Mouse (Mus musculus) intestine, postnatal 0 days (tissue): ENCODE results near the gene Plppr1. TPM values are rescaled to one million over a fixed set of nuclear protein-coding genes. Genes with fewer than 3 reads are reported as not detected.
"Not testable (repeated sequence)": the region's sequence is repeated elsewhere in the genome, so short reads cannot be mapped to it uniquely, and the experiment has no call there.

Source experiments
- ATAC-seq: fragments of 200-750 bp; cut with Nextera tagmentation; 2 replicates; pipeline ENCODE4 v1.8.0; 2017; ENCODE audit warnings: mild to moderate bottlenecking, moderate TSS enrichment, moderate library complexity
- H3K27ac ChIP-seq: fragments of 300-500 bp; sonication (generic); 2 replicates; pipeline ENCODE4 v1.5.1; 2014; ENCODE audit warnings: mild to moderate bottlenecking, low read depth, low read length, moderate library complexity
- H3K27me3 ChIP-seq: fragments of 300-500 bp; sonication (generic); replicated peaks from 2 replicates; pipeline ENCODE4 v1.6.1; 2014; ENCODE audit warnings: low read length, mixed read lengths; ENCODE audit not compliant: control insufficient read depth, insufficient read depth
- H3K36me3 ChIP-seq: fragments of 300-500 bp; sonication (generic); 2 replicates; pipeline ENCODE4 v1.6.1; 2014; ENCODE audit warnings: mild to moderate bottlenecking, moderate library complexity; ENCODE audit not compliant: control insufficient read depth, insufficient read depth
- H3K4me1 ChIP-seq: fragments of 300-500 bp; sonication (generic); replicated peaks from 2 replicates; pipeline ENCODE4 v1.6.1; 2014; ENCODE audit warnings: antibody characterized with exemption, low read length, mixed read lengths; ENCODE audit not compliant: control insufficient read depth, insufficient read depth
- H3K4me2 ChIP-seq: fragments of 300-500 bp; sonication (generic); replicated peaks from 2 replicates; pipeline ENCODE4 v1.6.1; 2014; ENCODE audit warnings: low read depth, mild to moderate bottlenecking, moderate library complexity
- H3K4me3 ChIP-seq: fragments of 300-500 bp; sonication (generic); 2 replicates; pipeline ENCODE4 v1.5.1; 2014; ENCODE audit warnings: low read depth, low read length
- H3K9ac ChIP-seq: fragments of 300-500 bp; sonication (generic); 2 replicates; pipeline ENCODE4 v1.6.1; 2014; ENCODE audit warnings: mild to moderate bottlenecking, low read depth, low read length
- H3K9me3 ChIP-seq: fragments of 300-500 bp; sonication (generic); 2 replicates; pipeline ENCODE4 v1.6.1; 2016; ENCODE audit warnings: mixed run types; ENCODE audit not compliant: control insufficient read depth
- CTCF ChIP-seq: sonication (generic); IDR thresholded peaks from 2 replicates; pipeline ENCODE4 v1.5.1; 2016; ENCODE audit warnings: low read depth, mild to moderate bottlenecking, control low read depth, antibody characterized with exemption, moderate library complexity
- WGBS: fragments of 180-500 bp; shearing (Covaris S2); extraction: QIAGEN DNeasy Blood & Tissue Kit; methylation state at CpG from one replicate; pipeline ENCODE4 v1.1.7; 2014; 5-methylcytosine and 5-hydroxymethylcytosine counted together
- polyA plus RNA-seq: library from polyadenylated mRNA; unstranded; fragments of >200 nt; fragmentation: Nextera tagmentation; extraction: Ambion mirVana; gene quantifications from 2 replicates; pipeline ENCODE4 v1.2.1, GENCODE M21; 2015

Plppr1 gene
- polyA plus RNA-seq, 1 experiment from 2014 or later, result 0.47 TPM

DNA sequence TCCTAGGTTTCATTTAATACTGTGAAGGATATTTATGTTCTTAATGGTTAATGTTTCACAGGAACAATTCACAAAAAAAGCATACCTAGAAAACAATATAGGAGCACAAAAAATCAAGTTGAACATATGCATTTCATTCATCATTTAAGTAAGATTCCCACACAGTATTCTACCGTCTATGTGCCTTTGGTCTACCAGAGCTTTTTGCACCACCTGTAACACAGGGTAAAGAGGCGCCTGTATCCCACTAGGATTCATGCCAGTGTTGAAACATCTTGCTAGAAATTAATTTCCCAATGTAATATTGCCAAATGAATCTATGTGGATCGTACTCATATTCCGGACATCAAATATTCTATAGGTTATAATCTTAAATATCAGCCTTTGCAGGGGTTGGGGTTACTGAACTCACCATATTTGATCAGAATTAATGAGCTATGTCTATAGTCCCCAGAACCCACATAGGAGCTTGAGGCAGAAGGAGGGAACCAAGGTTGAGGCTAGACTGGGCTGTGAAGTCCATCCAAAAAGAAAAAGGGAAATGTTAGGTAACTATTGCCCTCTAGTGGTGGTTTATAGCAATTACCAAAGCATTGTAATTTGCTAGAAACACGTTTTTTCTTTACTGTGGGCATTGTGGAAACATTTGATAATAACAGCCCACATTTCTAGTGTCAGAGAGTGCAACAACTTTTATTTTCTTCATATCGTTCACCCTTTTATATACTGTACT, 263.0 kb downstream of the Plppr1 start:
- Histone ChIP-seq H3K27me3 (no peaks in the 10 kb centered on the region), H3K36me3 (no peaks in the 10 kb centered on the region), H3K4me2 (no peak overlapping the region), H3K9me3 (no peaks in the 10 kb centered on the region), H3K27ac (no peak overlapping the region), H3K4me1 (no peaks in the 10 kb centered on the region), H3K9ac (no peak overlapping the region), H3K4me3 (no peak overlapping the region)
- ATAC-seq, result no peak
- TF ChIP-seq CTCF, result peak; percentile 83
- 58% methylated on average over 6 of the region's 6 CpGs for WGBS

DNA sequence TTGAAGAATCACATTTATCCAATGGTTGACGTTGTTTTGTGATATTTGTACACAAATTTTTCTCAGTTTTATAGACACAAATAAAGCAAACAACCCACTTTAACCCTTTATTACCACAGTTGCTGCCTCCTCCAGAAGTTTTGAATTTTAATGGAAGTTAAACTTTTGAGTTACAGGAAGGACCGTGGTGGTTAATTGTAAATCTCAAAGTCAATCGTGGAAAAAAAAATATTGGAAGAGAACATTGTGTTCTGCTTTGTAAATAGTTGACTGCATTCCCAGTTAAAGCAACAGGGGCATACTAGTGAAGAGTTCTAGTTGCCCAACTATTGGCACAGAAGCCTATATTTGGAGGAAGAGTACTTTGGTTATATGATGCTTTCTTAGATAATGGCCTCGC, 278.9 kb downstream of the Plppr1 start:
- not testable (repeated sequence) for H3K9ac ChIP-seq, H3K27me3 ChIP-seq, ATAC-seq, H3K36me3 ChIP-seq, H3K9me3 ChIP-seq, H3K4me3 ChIP-seq, H3K4me1 ChIP-seq, H3K27ac ChIP-seq, H3K4me2 ChIP-seq
- WGBS, result 76% methylated on average over 3 of the region's 4 CpGs

DNA sequence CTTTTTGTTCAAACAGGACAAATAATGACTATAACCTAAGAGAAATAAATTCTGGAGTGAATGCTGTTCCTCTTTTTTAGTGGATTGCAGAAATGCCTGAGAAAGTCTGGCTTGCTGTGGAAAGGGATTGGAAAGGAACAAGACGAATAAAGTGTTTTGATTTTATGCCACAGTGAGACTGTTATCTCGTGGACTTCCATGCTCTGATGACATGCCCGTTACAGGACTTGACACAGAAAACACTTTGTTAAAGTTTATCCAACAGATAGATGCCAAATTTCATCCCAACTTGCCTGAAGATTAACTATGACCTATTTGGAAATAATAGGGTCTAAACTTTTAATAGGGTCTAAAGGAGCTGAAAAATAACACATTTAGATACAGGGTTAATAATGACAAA, 281.0 kb downstream of the Plppr1 start:
- not testable (repeated sequence) for H3K9ac ChIP-seq, ATAC-seq, H3K9me3 ChIP-seq, H3K4me1 ChIP-seq, H3K27me3 ChIP-seq, H3K4me2 ChIP-seq, H3K4me3 ChIP-seq, H3K27ac ChIP-seq, H3K36me3 ChIP-seq
- WGBS, result 66% methylated on average over 3 of the region's 3 CpGs

DNA sequence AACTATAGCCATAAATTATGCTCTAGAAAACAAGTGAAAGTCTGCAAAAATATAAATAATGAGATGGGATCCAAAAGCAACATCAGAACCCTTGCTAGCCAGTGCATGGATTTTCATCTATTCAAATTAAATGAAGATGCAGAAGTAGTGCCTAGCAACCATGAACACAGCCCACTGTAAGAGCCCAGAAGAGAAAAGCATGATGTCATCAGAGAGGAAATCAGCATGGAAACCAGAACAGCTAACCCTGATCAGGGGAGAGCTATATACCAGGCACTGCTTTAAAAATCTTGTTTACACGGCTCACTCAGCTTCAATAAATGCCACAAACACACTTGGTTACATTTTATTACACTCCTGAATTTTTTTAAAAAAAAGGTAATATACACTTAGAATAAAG, 288.9 kb downstream of the Plppr1 start:
- not testable (repeated sequence) for H3K27ac ChIP-seq, H3K4me3 ChIP-seq, H3K36me3 ChIP-seq, H3K9me3 ChIP-seq, H3K9ac ChIP-seq, H3K4me1 ChIP-seq, H3K27me3 ChIP-seq, ATAC-seq, H3K4me2 ChIP-seq
- WGBS, result 45% methylated on average over 1 of the region's 1 CpGs

DNA sequence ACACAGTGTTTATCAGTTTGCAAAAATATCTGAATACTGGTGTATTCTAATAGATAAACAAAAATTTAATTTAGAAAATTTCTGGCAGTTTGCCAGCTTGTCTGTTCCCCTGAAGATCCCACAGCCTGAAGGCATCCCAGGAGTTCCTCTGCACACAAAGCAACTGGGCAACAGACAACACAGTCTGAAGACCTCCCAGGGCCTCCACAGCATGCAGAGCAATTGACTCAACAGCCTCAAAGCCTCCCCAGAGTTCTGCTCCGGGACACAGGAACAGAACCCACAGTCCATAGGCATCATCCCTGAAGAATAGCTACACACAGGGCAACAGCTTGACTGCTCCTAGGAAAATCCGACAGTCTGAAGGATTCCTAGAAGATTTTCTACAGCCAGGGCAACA, 289.6 kb downstream of the Plppr1 start:
- ATAC-seq, result no peak
- Histone ChIP-seq H3K27ac (no peak overlapping the region), H3K27me3 (no peaks in the 10 kb centered on the region), H3K4me1 (no peaks in the 10 kb centered on the region), H3K9me3 (no peaks in the 10 kb centered on the region), H3K9ac (no peak overlapping the region), H3K4me2 (no peak overlapping the region), H3K4me3 (no peak overlapping the region), H3K36me3 (no peaks in the 10 kb centered on the region)
- 75% methylated on average over 2 of the region's 2 CpGs for WGBS
- TF ChIP-seq CTCF, result no peak

DNA sequence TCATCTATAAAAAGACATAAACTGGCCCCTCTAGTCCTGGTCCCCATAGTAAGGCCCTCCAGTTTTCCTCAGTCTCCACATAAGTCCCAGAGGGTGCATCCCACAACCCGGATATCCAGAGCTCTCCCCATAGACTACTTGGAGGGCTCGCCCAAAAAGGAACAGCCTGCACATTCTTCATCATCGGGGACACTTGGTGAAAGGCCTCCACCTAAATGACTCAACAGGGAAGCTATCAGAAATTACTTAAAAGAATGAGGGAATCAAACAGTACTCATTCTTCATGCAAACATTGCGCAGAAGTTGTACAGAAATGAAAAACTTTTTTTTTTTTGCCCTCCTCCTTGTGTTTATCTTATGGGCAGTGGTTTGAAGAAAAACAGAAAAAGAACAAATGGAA, 291.4 kb downstream of the Plppr1 start:
- Histone ChIP-seq H3K4me2 (no peak overlapping the region), H3K9ac (no peak overlapping the region), H3K9me3 (no peaks in the 10 kb centered on the region), H3K36me3 (no peaks in the 10 kb centered on the region), H3K27me3 (no peaks in the 10 kb centered on the region), H3K27ac (no peak overlapping the region), H3K4me1 (no peaks in the 10 kb centered on the region), H3K4me3 (no peak overlapping the region)
- TF ChIP-seq CTCF, result no peak
- ATAC-seq, result no peak
- WGBS, result 87% methylated on average over 4 of the region's 4 CpGs

DNA sequence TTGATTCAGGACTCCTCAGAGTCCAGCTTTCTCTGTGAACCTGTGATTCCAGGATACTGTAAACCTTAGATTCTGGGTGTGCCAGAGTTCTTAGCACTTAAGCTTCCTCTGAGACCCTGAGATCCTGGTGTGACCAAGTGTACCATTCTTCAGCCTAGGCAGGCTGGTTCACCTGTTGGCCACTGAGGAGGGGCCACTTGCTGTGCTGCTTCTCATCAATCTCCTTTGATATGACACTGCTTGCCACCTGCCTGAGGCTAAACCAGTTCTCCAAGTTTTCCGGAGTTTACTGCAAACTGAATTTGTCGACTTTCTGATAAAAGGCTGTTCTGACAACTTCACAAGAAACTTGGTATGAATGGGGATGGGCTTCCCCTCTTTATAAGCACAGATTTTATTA, 298.0 kb downstream of the Plppr1 start:
- no peak for TF ChIP-seq CTCF
- no peak overlapping the region for H3K9ac ChIP-seq
- WGBS, result 31% methylated on average over 2 of the region's 2 CpGs
- no peaks in the 10 kb centered on the region for H3K27me3 ChIP-seq
- H3K4me3 ChIP-seq, result no peak overlapping the region
- H3K27ac ChIP-seq, result no peak overlapping the region
- no peak for ATAC-seq
- no peaks in the 10 kb centered on the region for H3K9me3 ChIP-seq
- no peaks in the 10 kb centered on the region for H3K4me1 ChIP-seq
- no peaks in the 10 kb centered on the region for H3K36me3 ChIP-seq
- no peak overlapping the region for H3K4me2 ChIP-seq

DNA sequence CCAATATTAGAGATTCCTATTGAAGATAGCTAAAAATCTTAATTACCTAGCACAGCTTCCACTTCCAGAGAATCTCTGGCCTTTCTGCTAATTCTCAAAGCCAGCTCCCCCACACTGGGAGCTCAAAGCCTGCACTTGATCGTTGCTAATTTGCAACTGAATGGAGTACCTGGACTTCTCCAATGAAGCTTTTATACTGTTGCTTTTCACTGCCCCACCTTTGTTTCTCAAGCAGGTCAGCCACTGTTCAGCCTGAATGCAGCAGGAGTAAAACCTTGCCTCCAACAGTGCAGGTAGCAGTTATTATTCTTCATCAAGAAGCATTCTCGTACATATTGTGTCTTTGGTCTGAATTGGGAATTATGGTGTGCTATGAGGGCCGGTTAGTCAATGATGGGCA, 309.0 kb downstream of the Plppr1 start:
- not testable (repeated sequence) for H3K4me2 ChIP-seq, H3K9ac ChIP-seq, H3K27me3 ChIP-seq, H3K4me3 ChIP-seq, H3K36me3 ChIP-seq, H3K9me3 ChIP-seq, ATAC-seq, H3K27ac ChIP-seq, H3K4me1 ChIP-seq
- WGBS, result 94% methylated on average over 3 of the region's 3 CpGs

DNA sequence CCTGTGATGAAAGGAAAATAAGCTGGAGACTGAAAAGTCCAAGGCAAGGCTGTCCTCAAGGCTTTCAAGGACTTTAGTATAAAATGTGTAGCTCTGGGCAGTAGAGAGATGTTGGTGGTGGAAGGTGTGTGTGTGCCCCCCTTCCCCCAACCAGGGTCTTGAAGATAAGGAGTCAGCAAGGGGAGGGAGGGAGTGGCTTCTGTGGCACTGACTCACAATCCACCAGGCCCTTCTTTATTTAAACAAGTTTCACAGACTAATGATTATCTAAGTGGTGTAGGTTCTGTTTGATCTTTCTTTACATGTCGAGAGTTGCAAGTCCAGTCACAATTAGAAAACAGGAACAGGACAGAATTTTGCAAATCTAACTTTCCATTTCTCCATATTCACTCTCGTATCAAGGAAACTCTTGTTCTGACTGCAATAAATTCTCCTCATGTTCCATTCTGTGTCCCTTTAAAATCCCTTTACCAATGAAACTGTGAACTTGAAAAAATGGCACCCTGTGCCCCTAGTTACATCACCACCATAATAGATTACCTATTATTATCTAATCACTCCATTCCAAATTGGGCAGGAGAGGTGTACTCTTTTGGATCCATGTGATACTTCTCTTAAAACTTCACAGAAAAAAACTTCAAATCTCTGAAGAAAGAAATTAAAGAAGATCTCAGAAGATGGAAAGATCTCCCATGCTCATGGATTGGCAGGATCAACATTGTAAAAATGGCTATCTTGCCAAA, 324.7 kb downstream of the Plppr1 start:
- WGBS, result 44% methylated on average over 2 of the region's 2 CpGs
- not testable (repeated sequence) for H3K9me3 ChIP-seq, ATAC-seq

More for the DNA sequence above, 324.7 kb downstream of the Plppr1 start:
- not testable (repeated sequence) for H3K27me3 ChIP-seq, H3K4me3 ChIP-seq, H3K9ac ChIP-seq, H3K36me3 ChIP-seq, H3K27ac ChIP-seq, H3K4me2 ChIP-seq, H3K4me1 ChIP-seq
